Mouse (Mus musculus): ENCODE data around the gene Fam167b. TPM values are rescaled to one million over a fixed set of nuclear protein-coding genes. Genes with fewer than 3 reads are reported as not detected.

The Fam167b gene
- total and polyA plus RNA-seq, 2 experiments, result 11.8 to 20.3 TPM

DNA sequence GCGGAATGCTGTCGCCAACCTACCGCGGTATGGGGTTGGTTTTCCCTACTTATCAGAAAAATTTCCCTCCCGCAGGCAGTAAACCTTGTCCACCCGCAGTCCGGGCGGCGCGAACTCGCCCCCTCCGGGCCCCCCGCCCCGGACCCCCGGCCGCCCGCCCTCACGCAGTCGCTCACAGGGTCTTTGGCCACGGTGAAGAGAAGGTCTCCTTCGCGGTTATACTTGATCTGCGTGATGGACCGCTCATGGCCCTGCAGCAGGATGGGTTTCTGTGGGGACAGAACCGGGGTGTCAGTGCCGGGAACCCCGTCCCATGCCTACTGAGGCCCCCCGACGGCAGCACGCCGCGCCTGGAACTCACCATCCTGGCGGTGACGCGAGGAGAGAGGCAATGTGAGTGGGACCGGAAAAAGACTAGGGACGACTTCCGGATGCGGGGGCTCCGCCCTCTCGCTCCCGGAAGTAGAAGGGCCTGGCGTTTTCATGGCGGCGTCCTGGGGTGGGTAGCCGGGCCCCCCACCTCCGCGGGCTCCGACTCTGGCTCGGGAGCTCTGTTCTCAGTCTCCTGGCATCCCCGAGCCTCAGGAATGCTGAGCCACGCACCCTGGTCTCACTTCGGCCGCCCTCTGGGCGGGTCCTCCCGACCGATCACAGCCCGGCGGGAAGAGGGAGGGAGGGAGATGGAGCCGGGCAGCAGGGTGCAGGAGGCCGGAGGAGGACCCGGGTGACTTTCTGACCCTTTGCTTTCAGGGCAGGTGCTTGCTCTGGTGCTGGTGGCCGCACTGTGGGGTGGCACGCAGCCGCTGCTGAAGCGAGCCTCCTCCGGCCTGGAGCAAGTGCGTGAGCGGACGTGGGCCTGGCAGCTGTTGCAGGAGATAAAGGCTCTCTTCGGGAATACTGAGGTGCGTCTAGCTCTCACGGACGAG is 22.1 kb upstream of the Fam167b start, which contains the start of the genes Eif3i and Tmem234:
Eif3i (minus strand) TSS at position 416 of the 926 bp plus-strand sequence.
Tmem234 (plus strand) TSS at position 436 of the 926 bp plus-strand sequence.
- under 1% methylated on average over 74 of the region's 74 CpGs for WGBS
- TF ChIP-seq CTCF (IDR thresholded peaks at IDR 0.05; ENCODE audit: low read depth, low read length) (0 out of 2 replicates have a peak, but pooled peaks have one; percentile 0), POLR2A (IDR thresholded peaks at IDR 0.05; ENCODE audit: extremely low read depth, insufficient read depth, low read length) (peak; percentile 45; the same call in 1 of the 2 replicates)
- DNase-seq (ENCODE audit: extremely low read depth, low read depth, low spot score), result peak; percentile 64
- no peaks in the 10 kb centered on the region for H3K27me3 ChIP-seq (ENCODE audit: control insufficient read depth, insufficient read depth, low read length)
- peak within 1 kb of the TSS; percentile 66 for H3K27ac ChIP-seq (replicated peaks; ENCODE audit: insufficient read depth, low read depth, low read length)
- peaks cover 11% of the 10 kb centered on the region for H3K4me1 ChIP-seq (ENCODE audit: control insufficient read depth, insufficient read depth, low read length)
- peak within 1 kb of the TSS; percentile 74 for H3K4me3 ChIP-seq (ENCODE audit: insufficient read depth, low read depth, low read length)
- H3K9ac ChIP-seq (ENCODE audit: low read depth, low read length), result peak within 1 kb of the TSS; percentile 85
- H3K36me3 ChIP-seq (ENCODE audit: control insufficient read depth, insufficient read depth, low read length), result peaks cover 6% of the 10 kb centered on the region; the same call in 1 of the 2 replicates
- H3K79me2 ChIP-seq (ENCODE audit: control insufficient read depth, insufficient read depth, low read length), result peaks cover 17% of the 10 kb centered on the region

DNA sequence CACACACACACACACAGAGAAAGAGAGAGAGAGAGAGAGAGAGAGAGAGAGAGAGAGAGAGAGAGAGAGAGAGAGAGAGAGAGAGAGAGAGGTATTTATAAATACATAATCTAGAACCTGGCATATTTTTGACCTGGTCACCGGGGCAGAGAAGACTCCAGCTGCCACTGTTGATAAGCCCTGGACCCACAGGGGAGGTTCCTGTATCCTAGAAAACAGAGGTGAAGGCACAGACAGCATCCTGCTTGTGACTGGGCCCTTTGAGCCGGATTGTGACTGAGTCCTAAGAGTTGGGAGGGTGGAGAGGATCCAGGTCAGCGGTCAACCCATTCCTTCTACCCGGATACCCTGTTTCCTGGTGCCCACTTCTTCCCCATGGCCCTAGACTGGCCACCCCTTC is 10.5 kb upstream of the Fam167b start:
- DNase-seq (ENCODE audit: extremely low read depth, low read depth, low spot score), result no peak
- no peak for TF ChIP-seq POLR2A (IDR thresholded peaks at IDR 0.05; ENCODE audit: extremely low read depth, insufficient read depth, low read length)
- TF ChIP-seq CTCF (IDR thresholded peaks at IDR 0.05; ENCODE audit: low read depth, low read length), result no peak
- H3K27ac ChIP-seq (replicated peaks; ENCODE audit: insufficient read depth, low read depth, low read length), result no peak overlapping the region
- no peaks in the 10 kb centered on the region for H3K27me3 ChIP-seq (ENCODE audit: control insufficient read depth, insufficient read depth, low read length)
- H3K36me3 ChIP-seq (ENCODE audit: control insufficient read depth, insufficient read depth, low read length), result peaks cover 20% of the 10 kb centered on the region
- no peaks in the 10 kb centered on the region for H3K4me1 ChIP-seq (ENCODE audit: control insufficient read depth, insufficient read depth, low read length)
- 80% methylated on average over 4 of the region's 4 CpGs for WGBS
- H3K9ac ChIP-seq (ENCODE audit: low read depth, low read length), result no peak overlapping the region
- no peak overlapping the region for H3K4me3 ChIP-seq (ENCODE audit: insufficient read depth, low read depth, low read length)
- no peaks in the 10 kb centered on the region for H3K79me2 ChIP-seq (ENCODE audit: control insufficient read depth, insufficient read depth, low read length)

DNA sequence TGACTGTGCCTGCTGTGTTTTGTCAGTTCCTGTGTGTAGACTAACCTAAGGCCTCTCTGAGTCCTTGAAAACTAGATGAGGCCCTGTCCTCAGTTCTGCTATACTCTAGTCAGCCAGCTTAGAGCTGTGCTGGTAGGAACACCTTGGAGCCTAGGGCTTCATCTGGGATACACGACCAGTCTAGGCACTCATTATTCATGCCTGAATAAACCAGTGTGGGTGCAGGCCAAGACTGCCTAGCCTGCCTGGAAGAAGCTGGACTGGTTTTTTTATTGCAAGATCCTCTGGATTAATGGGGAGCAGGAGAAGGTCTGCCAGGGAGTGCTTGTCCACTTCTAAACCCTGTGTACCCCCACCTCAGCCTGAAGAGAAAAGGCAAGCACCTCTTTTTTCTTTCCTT is 8.6 kb upstream of the Fam167b start:
- no peaks in the 10 kb centered on the region for H3K4me1 ChIP-seq (ENCODE audit: control insufficient read depth, insufficient read depth, low read length)
- no peaks in the 10 kb centered on the region for H3K79me2 ChIP-seq (ENCODE audit: control insufficient read depth, insufficient read depth, low read length)
- H3K9ac ChIP-seq (ENCODE audit: low read depth, low read length), result no peak overlapping the region
- H3K27ac ChIP-seq (replicated peaks; ENCODE audit: insufficient read depth, low read depth, low read length), result no peak overlapping the region
- no peaks in the 10 kb centered on the region for H3K27me3 ChIP-seq (ENCODE audit: control insufficient read depth, insufficient read depth, low read length)
- H3K4me3 ChIP-seq (ENCODE audit: insufficient read depth, low read depth, low read length), result no peak overlapping the region
- H3K36me3 ChIP-seq (ENCODE audit: control insufficient read depth, insufficient read depth, low read length), result peaks cover 8% of the 10 kb centered on the region; the same call in 1 of the 2 replicates
- no peak for DNase-seq (ENCODE audit: extremely low read depth, low read depth, low spot score)
- TF ChIP-seq CTCF (IDR thresholded peaks at IDR 0.05; ENCODE audit: low read depth, low read length) (no peak), POLR2A (IDR thresholded peaks at IDR 0.05; ENCODE audit: extremely low read depth, insufficient read depth, low read length) (no peak)
- 71% methylated on average over 1 of the region's 1 CpGs for WGBS

DNA sequence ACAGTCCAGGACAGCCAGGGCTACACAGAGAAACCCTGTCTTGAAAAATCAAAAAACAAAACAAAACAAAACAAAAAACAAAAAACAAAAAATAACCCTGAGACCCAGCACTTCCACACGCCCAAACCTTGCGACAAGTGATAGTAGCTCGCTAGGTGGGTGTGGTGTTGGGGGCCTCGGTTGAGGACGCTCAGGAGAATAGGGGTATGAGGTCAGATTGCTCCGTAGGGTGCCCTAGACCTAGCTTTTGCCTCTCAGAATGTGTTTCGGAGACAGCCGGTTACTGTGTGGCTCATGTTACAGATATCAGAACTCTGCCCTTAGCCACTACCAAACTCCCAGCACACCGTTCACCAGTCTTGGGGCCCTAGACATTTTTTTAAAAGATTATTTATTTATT is 7.4 kb upstream of the Fam167b start:
- Histone ChIP-seq H3K27ac (replicated peaks; ENCODE audit: insufficient read depth, low read depth, low read length) (no peak overlapping the region), H3K4me1 (ENCODE audit: control insufficient read depth, insufficient read depth, low read length) (no peaks in the 10 kb centered on the region), H3K36me3 (ENCODE audit: control insufficient read depth, insufficient read depth, low read length) (no peaks in the 10 kb centered on the region), H3K9ac (ENCODE audit: low read depth, low read length) (no peak overlapping the region), H3K4me3 (ENCODE audit: insufficient read depth, low read depth, low read length) (no peak overlapping the region), H3K79me2 (ENCODE audit: control insufficient read depth, insufficient read depth, low read length) (no peaks in the 10 kb centered on the region), H3K27me3 (ENCODE audit: control insufficient read depth, insufficient read depth, low read length) (no peaks in the 10 kb centered on the region)
- DNase-seq (ENCODE audit: extremely low read depth, low read depth, low spot score), result no peak
- TF ChIP-seq CTCF (IDR thresholded peaks at IDR 0.05; ENCODE audit: low read depth, low read length) (no peak), POLR2A (IDR thresholded peaks at IDR 0.05; ENCODE audit: extremely low read depth, insufficient read depth, low read length) (no peak)
- WGBS, result 93% methylated on average over 9 of the region's 9 CpGs

DNA sequence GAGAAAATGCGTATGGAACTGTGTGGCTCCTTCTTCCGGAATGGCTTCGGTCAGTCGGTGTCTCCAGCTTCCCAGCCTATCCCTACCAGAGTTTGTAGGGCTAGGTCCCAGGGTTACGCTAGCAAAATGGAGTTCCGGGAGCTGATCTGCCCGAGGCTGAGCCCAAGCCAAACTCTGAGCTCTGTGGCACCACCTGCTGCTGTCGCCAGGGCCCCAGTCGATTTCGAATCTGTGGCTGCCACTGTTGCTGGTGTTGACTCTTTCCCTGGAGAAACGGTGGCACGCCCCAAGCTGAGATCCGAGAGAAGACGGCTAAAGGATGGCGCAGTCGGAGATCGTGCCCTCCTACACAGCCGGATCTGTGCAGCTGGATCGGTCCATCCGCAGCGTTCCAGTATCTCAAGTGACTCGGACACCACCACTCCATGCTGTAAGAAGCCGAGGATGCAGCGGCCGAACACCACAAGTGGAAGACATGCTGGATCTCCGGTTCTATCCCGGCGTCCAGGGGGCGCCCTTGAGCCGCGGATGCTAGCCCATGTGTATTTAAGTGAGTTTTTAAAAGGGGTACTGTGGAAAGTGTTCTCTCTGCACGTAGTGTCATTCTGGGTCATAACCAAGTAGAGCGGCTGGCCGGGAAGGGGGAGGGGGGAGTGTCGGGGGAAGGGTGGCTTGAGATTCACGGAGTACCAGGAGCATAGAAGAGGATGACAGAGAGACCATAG is 6.7 kb upstream of the Fam167b start:
- Histone ChIP-seq H3K4me1 (ENCODE audit: control insufficient read depth, insufficient read depth, low read length) (no peaks in the 10 kb centered on the region), H3K9ac (ENCODE audit: low read depth, low read length) (peak overlapping the region; percentile 35), H3K27ac (replicated peaks; ENCODE audit: insufficient read depth, low read depth, low read length) (peak overlapping the region; percentile 49), H3K36me3 (ENCODE audit: control insufficient read depth, insufficient read depth, low read length) (no peaks in the 10 kb centered on the region), H3K79me2 (ENCODE audit: control insufficient read depth, insufficient read depth, low read length) (no peaks in the 10 kb centered on the region), H3K4me3 (ENCODE audit: insufficient read depth, low read depth, low read length) (peak overlapping the region; percentile 56), H3K27me3 (ENCODE audit: control insufficient read depth, insufficient read depth, low read length) (no peaks in the 10 kb centered on the region)
- TF ChIP-seq POLR2A (IDR thresholded peaks at IDR 0.05; ENCODE audit: extremely low read depth, insufficient read depth, low read length) (no peak), CTCF (IDR thresholded peaks at IDR 0.05; ENCODE audit: low read depth, low read length) (peak; percentile 87)
- 1% methylated on average over 36 of the region's 36 CpGs for WGBS
- DNase-seq (ENCODE audit: extremely low read depth, low read depth, low spot score), result peak; percentile 67
